Mouse (Mus musculus) limb, embryonic 11.5 days (tissue): Measurements from ENCODE around the gene Pdzd4. TPM values are rescaled to one million over a fixed set of nuclear protein-coding genes. Genes with fewer than 3 reads are reported as not detected.

Source experiments
- ATAC-seq: fragments of 200-750 bp; cut with Nextera tagmentation; 2 replicates; pipeline ENCODE4 v1.8.0; 2017; ENCODE audit warnings: low read depth; ENCODE audit not compliant: insufficient number of reproducible peaks, low FRiP score, low TSS enrichment
- DNase-seq: peaks from one replicate; pipeline ENCODE4 v3.0.0-alpha.2; 2015; ENCODE audit warnings: low spot score
- H3K27ac ChIP-seq: fragments of 300-500 bp; sonication (generic); replicated peaks from 2 replicates; pipeline ENCODE4 v1.5.1; 2014; ENCODE audit warnings: low read depth, mild to moderate bottlenecking, low read length
- H3K27me3 ChIP-seq: fragments of 300-500 bp; sonication (generic); 2 replicates; pipeline ENCODE4 v1.6.1; 2014; ENCODE audit warnings: mild to moderate bottlenecking, low read length, mixed read lengths; ENCODE audit not compliant: control insufficient read depth, insufficient read depth
- H3K36me3 ChIP-seq: fragments of 300-500 bp; sonication (generic); 2 replicates; pipeline ENCODE4 v1.6.1; 2014; ENCODE audit warnings: mild to moderate bottlenecking, low read length, moderate library complexity, mixed read lengths; ENCODE audit not compliant: control insufficient read depth, insufficient read depth
- H3K4me1 ChIP-seq: fragments of 300-500 bp; sonication (generic); 2 replicates; pipeline ENCODE4 v1.6.1; 2014; ENCODE audit warnings: low read length, mixed read lengths; ENCODE audit not compliant: control insufficient read depth, insufficient read depth
- H3K4me2 ChIP-seq: fragments of 300-500 bp; sonication (generic); 2 replicates; pipeline ENCODE4 v1.6.1; 2014; ENCODE audit warnings: low read depth, mild to moderate bottlenecking, moderate library complexity; ENCODE audit not compliant: severe bottlenecking
- H3K4me3 ChIP-seq: fragments of 300-500 bp; sonication (generic); 2 replicates; pipeline ENCODE4 v1.5.1; 2014; ENCODE audit warnings: low read depth, low read length
- H3K9ac ChIP-seq: fragments of 300-500 bp; sonication (generic); 2 replicates; pipeline ENCODE4 v1.6.1; 2014; ENCODE audit warnings: mild to moderate bottlenecking, low read length
- H3K9me3 ChIP-seq: fragments of 300-500 bp; sonication (generic); 2 replicates; pipeline ENCODE4 v1.6.1; 2016; ENCODE audit warnings: low read length; ENCODE audit not compliant: control insufficient read depth
- WGBS: fragments of 180-500 bp; shearing (Covaris S2); extraction: QIAGEN DNeasy Blood & Tissue Kit; methylation state at CpG from one replicate; pipeline ENCODE4 v1.1.7; 2014; 5-methylcytosine and 5-hydroxymethylcytosine counted together
- polyA plus RNA-seq: library from polyadenylated mRNA; unstranded; fragments of >200 nt; fragmentation: Nextera tagmentation; extraction: Ambion mirVana; gene quantifications from 2 replicates; pipeline ENCODE4 v1.2.1, GENCODE M21; 2014

Pdzd4 gene
- polyA plus RNA-seq, 1 experiment from 2014 or later, result 0.73 TPM

GRCm38 (mm10) chrX:73774802-73775483, 49.8 kb downstream of the Pdzd4 start:
- H3K4me2 ChIP-seq, result no peak overlapping the region
- DNase-seq (no peak), ATAC-seq (no peak)
- no peak overlapping the region for H3K27ac ChIP-seq
- no peaks in the 10 kb centered on the region for H3K27me3 ChIP-seq
- H3K9me3 ChIP-seq, result no peaks in the 10 kb centered on the region
- H3K9ac ChIP-seq, result no peak overlapping the region
- peaks cover 3% of the 10 kb centered on the region for H3K36me3 ChIP-seq
- no peaks in the 10 kb centered on the region for H3K4me1 ChIP-seq
- WGBS, result 71% methylated on average over 10 of the region's 10 CpGs
- no peak overlapping the region for H3K4me3 ChIP-seq

- H3K27ac ChIP-seq, result no peak within 1 kb of the TSS
- H3K9me3 ChIP-seq, result no peaks in the 10 kb centered on the region
- H3K36me3 ChIP-seq, result no peaks in the 10 kb centered on the region
- ATAC-seq (0 out of 2 replicates have a peak, but pooled peaks have one; percentile 18), DNase-seq (no peak)
- H3K4me2 ChIP-seq, result no peak within 1 kb of the TSS
- no peaks in the 10 kb centered on the region for H3K4me1 ChIP-seq
- WGBS, result 57% methylated on average over 9 of the region's 9 CpGs
- H3K27me3 ChIP-seq, result no peaks in the 10 kb centered on the region
- H3K4me3 ChIP-seq, result no peak within 1 kb of the TSS
- no peak within 1 kb of the TSS for H3K9ac ChIP-seq
Measured at GRCm38 (mm10) chrX:73774168-73774760, 50.5 kb downstream of the Pdzd4 start, which contains the start of gene Srpk3. TSS of gene Srpk3 (plus strand) at chrX:73774405.

- Histone ChIP-seq H3K4me2 (no peak overlapping the region), H3K4me3 (no peak overlapping the region), H3K4me1 (no peaks in the 10 kb centered on the region), H3K36me3 (no peaks in the 10 kb centered on the region), H3K9ac (no peak overlapping the region), H3K27ac (no peak overlapping the region), H3K9me3 (no peaks in the 10 kb centered on the region), H3K27me3 (no peaks in the 10 kb centered on the region)
- no peak for ATAC-seq
- DNase-seq, result peak; percentile 39
- WGBS, result 55% methylated on average over 9 of the region's 9 CpGs
Measured at GRCm38 (mm10) chrX:73767267-73767666, 57.5 kb downstream of the Pdzd4 start.

- Histone ChIP-seq H3K9ac (no peak overlapping the region), H3K27me3 (0 out of 2 replicates have a peak, but pooled peaks cover 2% of the 10 kb centered on the region), H3K4me3 (no peak overlapping the region), H3K9me3 (no peaks in the 10 kb centered on the region), H3K36me3 (no peaks in the 10 kb centered on the region), H3K4me1 (no peaks in the 10 kb centered on the region), H3K4me2 (no peak overlapping the region), H3K27ac (no peak overlapping the region)
- DNase-seq (no peak), ATAC-seq (no peak)
- 61% methylated on average over 1 of the region's 1 CpGs for WGBS
Measured at GRCm38 (mm10) chrX:73765311-73765710, 59.5 kb downstream of the Pdzd4 start.

GRCm38 (mm10) chrX:73758611-73759290, 66.0 kb downstream of the Pdzd4 start:
- no peak overlapping the region for H3K27ac ChIP-seq
- H3K4me2 ChIP-seq, result no peak overlapping the region
- H3K4me3 ChIP-seq, result no peak overlapping the region
- H3K27me3 ChIP-seq, result 0 out of 2 replicates have a peak, but pooled peaks cover 2% of the 10 kb centered on the region
- no peaks in the 10 kb centered on the region for H3K9me3 ChIP-seq
- DNase-seq, result no peak
- no peak overlapping the region for H3K9ac ChIP-seq
- no peak for ATAC-seq
- H3K36me3 ChIP-seq, result no peaks in the 10 kb centered on the region
- no peaks in the 10 kb centered on the region for H3K4me1 ChIP-seq
- WGBS, result 89% methylated on average over 13 of the region's 13 CpGs

- H3K4me3 ChIP-seq, result no peak within 1 kb of the TSS
- 0 out of 2 replicates have a peak, but pooled peaks cover 2% of the 10 kb centered on the region for H3K27me3 ChIP-seq
- ATAC-seq, result no peak
- H3K27ac ChIP-seq, result no peak within 1 kb of the TSS
- no peaks in the 10 kb centered on the region for H3K9me3 ChIP-seq
- no peak within 1 kb of the TSS for H3K9ac ChIP-seq
- no peak for DNase-seq
- no peak within 1 kb of the TSS for H3K4me2 ChIP-seq
- WGBS, result 76% methylated on average over 5 of the region's 5 CpGs
- H3K36me3 ChIP-seq, result no peaks in the 10 kb centered on the region
- no peaks in the 10 kb centered on the region for H3K4me1 ChIP-seq
Measured at GRCm38 (mm10) chrX:73756334-73757140, 68.2 kb downstream of the Pdzd4 start, which contains the start of gene Plxnb3. TSS of gene Plxnb3 (plus strand) at chrX:73757090.

- Histone ChIP-seq H3K27ac (no peak overlapping the region), H3K4me3 (no peak overlapping the region), H3K9me3 (no peaks in the 10 kb centered on the region), H3K27me3 (no peaks in the 10 kb centered on the region), H3K9ac (no peak overlapping the region), H3K4me1 (no peaks in the 10 kb centered on the region), H3K36me3 (no peaks in the 10 kb centered on the region), H3K4me2 (no peak overlapping the region)
- no peak for DNase-seq
- WGBS, result 86% methylated on average over 1 of the region's 1 CpGs
- ATAC-seq, result no peak
Measured at GRCm38 (mm10) chrX:73748977-73749376, 75.8 kb downstream of the Pdzd4 start.
